Mouse (Mus musculus): ENCODE measurements around the gene Napa. TPM values are rescaled to one million over a fixed set of nuclear protein-coding genes. Genes with fewer than 3 reads are reported as not detected.
A peak's percentile ranks its signal among the peaks of the same experiment; 100 is the strongest.

Napa gene
- total RNA-seq, 2 experiments from 2014 or later, result 143 to 167 TPM

- DNase-seq, result no peak
These were observed 3.7 kb upstream of the Napa start for GRCm38 (mm10) chr7:16094592-16094991.

GRCm38 (mm10) chr7:16099901-16100300 lies 1.6 kb downstream of the Napa start:
- DNase-seq, result no peak

- DNase-seq, result no peak
These were observed 2.8 kb downstream of the Napa start for GRCm38 (mm10) chr7:16101081-16101480.

GRCm38 (mm10) chr7:16101726-16102475 lies 3.6 kb downstream of the Napa start:
- DNase-seq, result no peak

GRCm38 (mm10) chr7:16102686-16103226 lies 4.5 kb downstream of the Napa start:
- no peak for DNase-seq

GRCm38 (mm10) chr7:16103760-16104159 lies 5.5 kb downstream of the Napa start:
- DNase-seq, result no peak

- no peak for DNase-seq
These were observed 6.5 kb downstream of the Napa start for GRCm38 (mm10) chr7:16104611-16105388.

- no peak for DNase-seq
These were observed 10.8 kb downstream of the Napa start for GRCm38 (mm10) chr7:16108886-16109542.

GRCm38 (mm10) chr7:16110158-16110557 lies 11.9 kb downstream of the Napa start:
- no peak for DNase-seq

- no peak for DNase-seq
These were observed 13.2 kb downstream of the Napa start for GRCm38 (mm10) chr7:16111284-16112090.

GRCm38 (mm10) chr7:16116418-16116817 lies 18.2 kb downstream of the Napa start:
- no peak for DNase-seq

GRCm38 (mm10) chr7:16117100-16117499 lies 18.8 kb downstream of the Napa start:
- no peak for DNase-seq

- peak; percentile 91 to 92 for DNase-seq
These were observed 21.5 kb downstream of the Napa start, which contains the start of gene Kptn for GRCm38 (mm10) chr7:16119569-16120261. TSS of gene Kptn (plus strand) at chr7:16119895.

GRCm38 (mm10) chr7:16120262-16120600 lies 22.0 kb downstream of the Napa start:
- DNase-seq, result no peak

GRCm38 (mm10) chr7:16125829-16126228 lies 27.6 kb downstream of the Napa start:
- no peak for DNase-seq

- DNase-seq, result peak; percentile 32 to 43
These were observed 30.1 kb downstream of the Napa start for GRCm38 (mm10) chr7:16128344-16128743.

GRCm38 (mm10) chr7:16128899-16129298 lies 30.6 kb downstream of the Napa start:
- DNase-seq, result no peak

- DNase-seq, result peak; percentile 75 to 81
These were observed 31.2 kb downstream of the Napa start, which contains the start of gene Slc8a2 for GRCm38 (mm10) chr7:16129421-16129845. TSS of gene Slc8a2 (plus strand) at chr7:16129826.

GRCm38 (mm10) chr7:16129846-16130691 lies 31.8 kb downstream of the Napa start:
- peak in 1 of 2 experiments; percentile 34 for DNase-seq
